Mouse (Mus musculus) mouse embryonic stem cell (cell line): ENCODE data around the gene Copg1.

Experiments
- in situ Hi-C, 2 experiments: fragments of 300-500 bp; cut with MboI; formaldehyde crosslinking; loops; 1 replicate in 1 of 2; 3 replicates in 1 of 2; pipeline ENCODE4 v1.14.3; 2019 to 2020; ENCODE audit warnings: low sequenced_read_pairs in 2 of 2, low pct_unique_long_range_greater_than_20kb in 1 of 2, mixed read lengths in 1 of 2; ENCODE audit not compliant: unreplicated experiment in 1 of 2

The Copg1 gene

GRCm38 (mm10) chr6:87887594-87888233 lies at the start of gene Copg1:
TSS of gene Copg1 (plus strand) at chr6:87887814.
- in situ Hi-C loops, result no loop called here

DNA sequence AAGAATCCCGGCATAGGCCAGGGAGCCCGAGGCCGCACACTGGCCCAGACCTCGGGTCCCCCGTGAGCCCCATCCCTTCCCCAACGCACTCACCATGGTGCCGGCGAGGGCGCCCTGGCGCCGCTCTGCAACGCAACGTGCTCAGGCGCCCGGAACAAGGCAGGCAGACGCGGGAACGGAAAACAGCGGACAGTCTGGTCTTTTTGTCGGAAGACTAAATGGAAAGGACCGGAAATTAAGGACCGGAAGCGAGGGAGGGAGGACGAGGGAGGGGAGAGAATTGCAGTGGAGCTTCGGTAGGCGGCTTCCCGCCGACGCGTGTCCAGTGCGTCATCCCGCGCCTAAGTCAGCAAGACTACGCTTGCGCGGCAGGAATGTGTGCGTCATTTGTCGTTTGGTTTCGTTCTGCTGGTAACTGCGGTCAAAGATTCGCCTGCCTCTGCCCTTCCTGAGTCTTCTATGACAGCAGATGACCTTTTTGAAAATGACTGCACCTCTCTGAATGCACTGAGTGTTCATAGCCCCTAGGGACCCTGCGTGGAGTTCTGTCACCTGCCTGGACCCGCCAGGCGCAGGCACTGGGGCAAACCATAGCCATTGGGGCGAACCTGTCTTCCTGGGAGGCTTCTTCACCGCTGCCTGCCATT lies 48.9 kb upstream of the Copg1 start, which contains the start of gene Isy1:
Isy1 (minus strand) TSS at position 248 of the 647 bp plus-strand sequence.
- in situ Hi-C loops, result no loop called here

DNA sequence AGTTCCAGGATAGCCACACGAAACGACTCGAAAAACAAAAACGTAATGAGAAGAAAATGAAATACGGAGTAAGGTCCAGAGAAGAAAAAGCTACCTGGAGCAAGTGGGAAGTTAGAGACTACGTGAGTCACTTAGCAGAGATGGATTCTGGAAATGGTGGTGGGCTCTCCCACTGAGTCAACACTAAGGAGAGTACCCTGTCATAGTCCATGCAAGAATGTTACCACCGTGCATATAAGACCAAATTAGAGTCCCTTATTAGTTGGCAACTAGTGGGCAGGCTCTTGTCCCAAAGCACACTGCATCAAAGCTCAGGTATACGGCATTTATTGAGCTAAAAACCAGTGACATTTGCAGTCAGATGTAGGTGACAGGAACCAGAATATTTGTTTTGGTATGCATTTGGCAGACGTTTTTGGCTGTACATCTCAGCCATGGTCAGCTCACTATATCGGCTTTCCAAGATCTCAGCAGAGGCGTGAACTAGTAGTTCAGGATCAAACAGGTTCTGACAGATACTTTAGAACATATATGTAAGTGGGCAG lies 47.7 kb upstream of the Copg1 start:
- in situ Hi-C loops, result no loop called here

DNA sequence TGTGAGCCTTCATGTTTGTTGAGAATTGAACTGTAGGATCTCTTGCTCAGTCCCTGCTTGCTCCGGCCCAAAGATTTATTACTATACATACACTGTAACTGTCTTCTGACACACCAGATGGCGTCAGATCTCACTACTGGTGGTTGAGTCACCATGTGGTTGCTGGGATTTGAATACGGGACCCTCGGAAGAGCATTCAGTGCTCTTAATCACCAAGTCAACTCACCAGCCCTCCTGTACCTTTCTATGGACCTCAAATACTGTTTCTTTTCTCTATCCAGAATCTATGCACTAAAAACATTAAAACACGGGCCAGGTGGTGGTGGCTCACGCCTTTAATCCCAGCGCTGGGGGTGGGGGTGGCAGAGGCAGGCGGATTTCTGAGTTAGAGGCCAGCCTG lies 46.0 kb upstream of the Copg1 start:
- in situ Hi-C loops, result no loop called here

GRCm38 (mm10) chr6:87842254-87842653 lies 45.4 kb upstream of the Copg1 start:
- in situ Hi-C loops, result no loop called here

GRCm38 (mm10) chr6:87845031-87845695 lies 42.5 kb upstream of the Copg1 start:
- in situ Hi-C loops, result no loop called here

DNA sequence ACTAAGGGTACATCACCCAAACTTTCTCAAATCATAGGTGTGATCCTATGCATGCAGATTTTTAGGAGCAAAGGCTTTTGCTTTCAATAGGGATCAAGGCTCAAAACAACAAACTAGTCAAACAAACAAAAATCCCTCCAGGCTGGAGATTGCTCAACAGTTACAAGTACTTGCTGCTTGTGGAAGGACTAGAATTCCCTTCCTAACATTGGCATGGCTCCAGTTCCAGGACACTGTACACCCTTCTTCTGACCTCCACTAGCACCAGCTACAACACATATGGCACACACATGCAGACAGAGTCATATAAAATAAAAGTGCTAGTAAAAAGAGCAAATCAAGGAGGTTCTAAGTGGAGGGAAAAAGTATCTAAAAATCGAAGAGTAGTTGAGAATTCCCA lies 40.8 kb upstream of the Copg1 start:
- in situ Hi-C loops, result no loop called here

GRCm38 (mm10) chr6:87849780-87850154 lies 37.8 kb upstream of the Copg1 start:
- in situ Hi-C loops, result no loop called here

DNA sequence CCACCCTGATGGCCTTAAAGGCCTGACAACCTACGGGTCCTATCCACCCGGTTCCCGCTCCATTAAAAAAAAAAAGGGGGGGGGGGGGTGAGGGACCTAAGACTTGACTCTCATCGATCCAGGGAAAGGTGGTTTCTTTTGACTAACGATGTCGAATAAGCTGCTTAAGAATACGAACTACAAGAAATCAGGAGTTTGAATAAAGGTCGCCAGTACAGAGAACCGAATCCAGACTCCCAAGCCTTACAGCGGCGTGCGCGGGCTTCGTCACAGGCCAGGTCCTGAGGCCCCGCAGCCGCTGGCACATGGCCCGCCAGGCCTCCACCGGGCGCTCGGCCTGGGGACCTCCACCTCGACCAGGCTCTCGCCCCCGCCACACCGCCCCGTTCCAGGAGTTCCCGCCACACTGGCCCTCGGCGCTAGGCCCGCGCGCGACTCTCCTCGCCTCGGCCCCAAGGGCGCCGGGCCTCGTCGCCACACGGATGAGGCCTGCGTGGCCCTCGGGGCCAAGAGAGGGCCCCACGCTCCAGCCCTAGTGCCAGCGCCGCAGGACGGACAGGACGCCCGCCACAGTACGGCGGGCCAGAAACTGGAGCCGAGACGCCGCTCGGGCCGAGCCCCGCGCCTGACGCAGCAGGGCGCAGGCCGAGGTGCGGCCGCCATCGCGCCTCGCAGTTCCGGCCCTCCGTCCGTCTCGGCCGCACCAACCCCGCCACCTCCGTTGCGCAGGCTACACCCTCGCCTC lies 37.3 kb upstream of the Copg1 start:
- in situ Hi-C loops, result no loop called here

GRCm38 (mm10) chr6:87850900-87851614 lies 36.6 kb upstream of the Copg1 start, which contains the start of gene Cnbp:
TSS of gene Cnbp (minus strand) at chr6:87851106.
- in situ Hi-C loops, result no loop called here

- in situ Hi-C loops, result no loop called here
Measured at GRCm38 (mm10) chr6:87851871-87852270, 35.7 kb upstream of the Copg1 start.

DNA sequence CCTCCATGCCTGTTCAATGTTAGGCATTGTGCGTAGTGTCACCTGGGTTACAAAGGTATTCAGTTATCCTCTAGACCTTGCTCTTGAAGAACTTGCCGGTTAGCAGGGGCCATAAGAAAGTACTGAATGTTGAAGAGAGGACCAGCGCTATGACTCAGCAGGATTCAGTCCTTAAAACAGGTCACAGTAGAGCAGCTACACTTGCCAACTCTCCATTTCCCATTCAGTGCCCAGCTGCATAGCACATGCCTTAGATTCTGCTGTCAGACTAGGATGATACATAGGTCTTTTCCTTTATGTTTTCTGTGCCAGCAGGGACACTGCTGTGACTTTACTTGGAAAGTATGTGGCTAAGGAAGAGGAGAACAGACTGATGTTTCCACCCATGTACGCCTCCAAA lies 34.2 kb upstream of the Copg1 start:
- in situ Hi-C loops, result no loop called here

- in situ Hi-C loops, result no loop called here
Measured at GRCm38 (mm10) chr6:87857071-87857470, 30.5 kb upstream of the Copg1 start.

DNA sequence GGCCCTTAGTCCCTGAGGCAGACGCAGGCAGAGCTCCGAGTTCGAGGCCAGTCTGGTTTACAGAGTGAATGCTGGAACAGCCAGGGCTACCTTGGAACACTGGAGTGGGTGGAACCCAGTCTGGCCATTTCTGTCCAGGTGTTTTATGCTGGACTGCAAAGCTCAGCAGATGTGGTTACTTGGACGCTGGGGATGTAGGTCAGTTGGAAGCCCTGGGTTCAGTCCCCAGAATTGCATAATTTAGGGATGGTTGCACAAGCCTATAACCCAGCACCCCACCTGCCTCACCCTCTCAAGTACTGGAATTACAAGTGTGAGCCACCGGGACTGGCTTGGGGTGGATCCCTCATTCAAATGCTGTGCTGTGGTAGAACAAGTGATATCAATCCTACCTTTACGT lies 21.4 kb upstream of the Copg1 start:
- in situ Hi-C loops, result no loop called here

DNA sequence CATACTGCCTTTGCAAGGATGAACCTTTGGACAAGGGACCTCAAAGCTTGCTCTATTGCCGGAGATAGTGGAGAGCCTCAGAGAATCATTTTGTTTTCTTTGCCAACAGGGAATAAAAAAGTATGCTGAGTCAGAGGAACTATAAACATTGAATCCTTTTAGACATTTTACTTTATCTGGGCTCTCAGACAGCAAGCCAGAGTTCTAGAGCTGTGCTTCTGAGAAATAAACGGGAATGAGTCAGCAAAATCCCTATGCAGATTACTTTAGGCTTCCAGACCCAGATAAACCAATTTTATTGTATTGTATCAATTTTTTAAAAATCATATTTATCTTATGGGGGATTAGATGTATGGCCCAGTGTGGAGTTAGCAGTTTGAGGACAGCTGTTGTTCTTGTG lies 20.4 kb upstream of the Copg1 start:
- in situ Hi-C loops, result no loop called here

- in situ Hi-C loops, result no loop called here
Measured at GRCm38 (mm10) chr6:87868871-87869506, 18.6 kb upstream of the Copg1 start.

DNA sequence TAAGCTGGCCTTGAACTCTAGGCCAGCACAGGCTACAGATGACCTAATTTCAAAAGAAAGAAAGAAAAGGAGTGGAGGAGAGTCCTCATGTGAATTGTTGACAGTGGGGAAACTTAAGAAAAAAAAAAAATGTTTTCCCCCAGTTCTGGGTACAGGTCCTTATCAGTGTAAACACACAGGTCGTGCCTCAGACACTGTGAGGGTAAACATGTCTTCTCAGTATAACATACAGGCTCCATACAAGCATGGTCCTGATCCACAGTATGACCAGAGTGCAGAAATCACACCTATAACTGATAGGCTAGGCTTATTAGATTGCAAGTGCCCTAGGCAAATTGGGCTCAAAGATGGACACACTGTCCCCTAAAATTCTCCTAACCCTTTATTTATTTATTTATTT lies 17.2 kb upstream of the Copg1 start:
- in situ Hi-C loops, result no loop called here

- in situ Hi-C loops, result no loop called here
Measured at GRCm38 (mm10) chr6:87871240-87871639, 16.4 kb upstream of the Copg1 start.
